Mouse (Mus musculus) pancreas, adult 10 weeks (tissue): ENCODE measurements around the gene Psmc1. TPM values are rescaled to one million over a fixed set of nuclear protein-coding genes. Genes with fewer than 3 reads are reported as not detected.

Experiments
- polyA plus RNA-seq: library from polyadenylated mRNA; stranded (reverse); fragments of 350-450 nt; fragmentation: Illumina TruSeq; extraction: RNeasy Lipid Tissue Mini Kit (QIAGEN cat#74804); gene quantifications from one replicate; pipeline ENCODE4 v1.2.3, GENCODE M21; 2015; ENCODE audit warnings: low read depth, low replicate concordance; ENCODE audit not compliant: insufficient read depth

The Psmc1 gene
- 41.7 TPM for polyA plus RNA-seq

GRCm38 (mm10) chr12:100109986-100110696, at the start of gene Psmc1:
Gene Psmc1, plus strand, starts transcription at chr12:100110154.

GRCm38 (mm10) chr12:100159261-100159975, 49.5 kb downstream of the Psmc1 start, which contains the start of gene Nrde2:
Gene Nrde2, minus strand, starts transcription at chr12:100159653.

Other genes starting within 250 kb of the Psmc1 start
- gene Efcab11, start 225.7 kb upstream of the Psmc1 start, polyA plus RNA-seq = not detected
- gene Tdp1, start 225.6 kb upstream of the Psmc1 start, polyA plus RNA-seq = 4.9 TPM
- gene Kcnk13, start 145.7 kb upstream of the Psmc1 start, polyA plus RNA-seq = not detected
- gene Nrde2, start 49.5 kb downstream of the Psmc1 start, polyA plus RNA-seq = 2.3 TPM
- gene Calm1, start 89.3 kb downstream of the Psmc1 start, polyA plus RNA-seq = 88.5 TPM